Mouse (Mus musculus) brain, embryonic 18.5 days (tissue): ENCODE results near the gene Tm2d3.

ENCODE experiments used
- DNase-seq: peaks from one replicate; pipeline ENCODE4 v3.0.0-alpha.2; 2012; ENCODE audit warnings: low read depth, low spot score

Tm2d3 gene

GRCm38 (mm10) chr7:65704818-65705242, 13.9 kb downstream of the Tm2d3 start:
- peak; percentile 37 for DNase-seq

GRCm38 (mm10) chr7:65708506-65708905, 17.5 kb downstream of the Tm2d3 start:
- DNase-seq = no peak

DNA sequence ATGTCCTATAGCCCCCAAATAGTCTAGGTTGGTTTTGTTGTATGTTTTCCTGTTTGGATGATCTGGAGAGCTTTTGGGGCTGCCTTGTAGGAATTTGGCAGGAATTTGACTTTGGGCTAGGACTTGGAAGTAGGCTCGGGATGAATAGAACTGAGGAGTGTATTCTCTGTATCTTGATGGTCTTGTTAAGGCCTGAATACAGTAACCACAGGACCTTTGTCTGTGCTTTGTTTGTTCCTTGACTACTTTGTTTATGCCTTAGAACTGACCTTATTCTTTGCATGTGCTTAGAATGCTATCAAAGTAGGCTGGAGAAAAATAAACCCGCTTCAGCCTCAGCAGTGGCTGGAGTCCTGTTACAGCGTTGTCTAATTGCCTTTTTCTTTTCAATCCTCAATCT, 19.3 kb downstream of the Tm2d3 start:
- DNase-seq = no peak

DNA sequence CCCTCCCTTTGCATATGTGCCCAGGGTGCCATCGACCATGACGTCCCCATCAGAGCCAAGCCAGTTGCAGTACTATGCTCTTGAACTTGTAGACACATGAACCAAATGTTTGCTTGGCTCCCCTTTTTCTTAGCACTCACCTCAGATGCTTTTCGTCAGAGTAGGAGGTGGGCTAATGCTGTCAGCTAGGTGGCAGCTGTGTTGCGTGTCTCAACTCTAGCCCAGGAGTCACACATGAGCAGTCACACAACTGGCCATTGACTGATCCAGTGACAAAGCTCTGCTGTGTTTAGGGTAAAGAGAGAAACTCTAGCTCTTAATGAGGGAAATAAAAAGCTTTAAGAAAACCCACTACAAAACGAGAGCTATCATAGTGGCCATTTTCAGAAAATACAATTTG, 22.8 kb downstream of the Tm2d3 start:
- no peak for DNase-seq

- no peak for DNase-seq
These were observed 23.3 kb downstream of the Tm2d3 start for GRCm38 (mm10) chr7:65714304-65714703.

GRCm38 (mm10) chr7:65734024-65734423, 43.1 kb downstream of the Tm2d3 start:
- no peak for DNase-seq

- DNase-seq = no peak
These were observed 44.3 kb downstream of the Tm2d3 start for GRCm38 (mm10) chr7:65735261-65735660.

DNA sequence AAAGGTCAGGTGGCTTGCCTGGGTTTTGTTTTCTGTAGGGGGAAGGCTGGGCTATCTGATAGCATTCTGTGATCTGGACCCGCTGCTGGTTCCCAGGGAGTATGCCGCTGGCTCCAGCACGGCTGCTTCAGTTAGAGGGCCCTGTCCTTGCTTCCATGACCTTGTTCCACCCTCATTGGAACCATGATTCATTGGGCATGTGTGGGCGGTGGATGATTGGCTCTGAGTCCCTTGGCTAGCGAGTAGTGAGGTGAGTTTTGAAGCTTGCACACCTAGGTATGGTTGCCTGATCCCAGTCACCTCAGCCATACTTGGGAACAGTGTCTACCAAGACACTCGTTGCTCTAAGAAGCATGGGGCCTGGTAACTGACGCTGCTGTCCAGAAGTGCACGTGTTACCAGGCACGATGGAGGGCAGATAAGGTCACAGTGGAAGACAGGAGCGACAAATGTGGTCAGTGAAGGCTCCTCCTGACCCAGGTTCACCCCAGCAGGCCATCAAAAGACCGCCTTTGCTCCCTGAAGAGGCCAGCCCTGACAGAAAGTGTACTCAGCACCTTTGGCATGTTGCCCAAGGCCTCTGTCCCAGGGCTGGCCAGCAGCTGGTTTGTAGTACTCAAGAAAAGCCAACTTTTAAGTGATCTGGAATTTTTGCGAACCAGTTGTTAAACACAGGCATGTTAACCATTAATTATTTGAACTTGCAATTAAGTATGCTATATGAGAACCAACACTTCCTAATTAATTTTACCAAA, 46.5 kb downstream of the Tm2d3 start:
- DNase-seq = no peak

DNA sequence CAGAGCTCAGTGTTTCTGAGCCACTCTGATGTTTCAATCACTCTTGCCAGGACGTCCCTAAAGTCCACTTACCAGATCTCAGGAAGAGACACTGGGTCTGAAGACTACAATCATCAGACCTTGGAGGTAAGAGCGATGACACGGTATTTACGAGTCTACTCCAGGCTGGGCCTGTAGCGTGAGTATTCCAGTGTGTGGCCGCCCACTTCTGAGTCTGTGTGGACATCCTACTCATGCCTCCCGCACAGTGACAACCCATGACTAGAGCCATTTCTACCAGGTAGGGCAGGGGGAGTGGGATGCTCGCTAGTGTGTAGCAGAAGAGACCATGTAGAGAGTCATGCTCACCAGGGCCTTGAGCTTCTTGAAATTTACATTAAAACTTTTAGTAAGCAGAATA, 51.9 kb downstream of the Tm2d3 start:
- no peak for DNase-seq

DNA sequence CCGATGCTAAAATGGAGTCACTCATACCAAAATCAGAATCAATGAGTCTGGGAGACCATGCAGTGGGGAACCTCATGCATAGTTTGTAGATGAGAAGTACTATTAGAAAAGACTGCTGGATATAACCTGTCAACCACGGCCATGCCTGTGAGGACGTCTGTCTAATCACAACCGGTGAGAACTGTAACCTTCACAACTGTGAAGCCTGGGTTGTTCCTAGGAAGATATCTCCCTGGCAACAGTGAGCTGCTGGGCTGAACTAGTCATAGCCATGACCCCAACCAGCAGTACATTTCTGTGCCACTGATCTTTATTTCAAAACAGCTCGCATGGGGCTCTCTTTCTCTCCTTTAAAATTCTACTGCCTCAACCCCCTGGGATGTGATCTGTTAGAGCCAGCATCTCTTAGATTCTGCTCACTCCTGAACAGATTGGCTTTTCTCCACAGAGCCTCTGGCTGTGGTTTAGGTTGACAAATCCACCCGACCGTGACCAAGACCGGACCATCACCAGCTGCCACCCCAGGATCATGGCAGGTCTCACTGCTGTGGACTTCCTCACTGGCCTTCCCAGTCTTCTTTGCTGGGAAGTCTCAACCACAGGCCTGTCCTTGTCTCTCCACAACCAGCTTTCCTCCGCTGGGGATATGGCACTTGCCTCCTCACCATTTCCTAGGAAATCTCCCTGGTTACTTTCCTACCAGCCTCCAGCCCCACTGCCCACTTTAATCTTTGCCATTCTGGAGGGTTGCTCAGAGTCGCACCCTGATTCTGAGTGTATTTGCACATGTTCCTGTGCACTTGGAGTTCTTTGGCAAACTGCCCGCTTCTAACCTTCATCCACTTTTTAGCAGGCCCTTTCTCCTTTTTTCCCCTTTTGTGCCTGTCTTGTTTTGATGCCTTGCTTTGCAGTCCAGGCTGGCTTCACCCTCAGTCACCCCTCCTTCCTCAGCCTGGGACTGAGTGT, 57.3 kb downstream of the Tm2d3 start:
- no peak for DNase-seq
